Mouse (Mus musculus): ENCODE measurements around the gene Rgl1.

Rgl1 gene

GRCm38 (mm10) chr1:152766032-152766772 is at the start of gene Rgl1, which contains the start of gene Arpc5:
Rgl1 (minus strand) TSS chr1:152766351.
Arpc5 (plus strand) TSS chr1:152766542.
- DNase-seq (ENCODE audit: low spot score in 2 of 2), result peak; percentile 95

GRCm38 (mm10) chr1:152815265-152815701 is 49.1 kb upstream of the Rgl1 start:
- no peak for DNase-seq (ENCODE audit: low spot score in 2 of 2)

GRCm38 (mm10) chr1:152810533-152811439 is 44.6 kb upstream of the Rgl1 start:
- no peak for DNase-seq (ENCODE audit: low spot score in 2 of 2)

- DNase-seq (ENCODE audit: low spot score in 2 of 2), result no peak
These were observed 43.5 kb upstream of the Rgl1 start for GRCm38 (mm10) chr1:152809541-152810252.

- no peak for DNase-seq (ENCODE audit: low spot score in 2 of 2)
These were observed 42.2 kb upstream of the Rgl1 start for GRCm38 (mm10) chr1:152808392-152808680.

GRCm38 (mm10) chr1:152807619-152808391 is 41.7 kb upstream of the Rgl1 start:
- no peak for DNase-seq (ENCODE audit: low spot score in 2 of 2)

- DNase-seq (ENCODE audit: low spot score in 2 of 2), result no peak
These were observed 38.8 kb upstream of the Rgl1 start for GRCm38 (mm10) chr1:152804907-152805306.

GRCm38 (mm10) chr1:152800633-152801176 is 34.6 kb upstream of the Rgl1 start:
- DNase-seq (ENCODE audit: low spot score in 2 of 2), result no peak

- DNase-seq (ENCODE audit: low spot score in 2 of 2), result no peak
These were observed 33.7 kb upstream of the Rgl1 start, which contains the start of gene Ncf2 for GRCm38 (mm10) chr1:152799897-152800296. Ncf2 (plus strand) TSS chr1:152800194.

- DNase-seq (ENCODE audit: low spot score in 2 of 2), result no peak
These were observed 32.0 kb upstream of the Rgl1 start for GRCm38 (mm10) chr1:152798125-152798524.

- no peak for DNase-seq (ENCODE audit: low spot score in 2 of 2)
These were observed 30.6 kb upstream of the Rgl1 start for GRCm38 (mm10) chr1:152796683-152797263.

GRCm38 (mm10) chr1:152795688-152796255 is 29.6 kb upstream of the Rgl1 start:
- DNase-seq (ENCODE audit: low spot score in 2 of 2), result no peak

- DNase-seq (ENCODE audit: low spot score in 2 of 2), result no peak
These were observed 27.5 kb upstream of the Rgl1 start for GRCm38 (mm10) chr1:152793495-152794130.

GRCm38 (mm10) chr1:152792736-152793494 is 26.8 kb upstream of the Rgl1 start:
- DNase-seq (ENCODE audit: low spot score in 2 of 2), result peak in 1 of 2 experiments; percentile 16

GRCm38 (mm10) chr1:152791269-152791668 is 25.1 kb upstream of the Rgl1 start:
- DNase-seq (ENCODE audit: low spot score in 2 of 2), result no peak

- no peak for DNase-seq (ENCODE audit: low spot score in 2 of 2)
These were observed 24.7 kb upstream of the Rgl1 start for GRCm38 (mm10) chr1:152790821-152791220.

- DNase-seq (ENCODE audit: low spot score in 2 of 2), result no peak
These were observed 24.1 kb upstream of the Rgl1 start for GRCm38 (mm10) chr1:152790254-152790653.

GRCm38 (mm10) chr1:152788121-152788660 is 22.0 kb upstream of the Rgl1 start:
- DNase-seq (ENCODE audit: low spot score in 2 of 2), result no peak

- DNase-seq (ENCODE audit: low spot score in 2 of 2), result no peak
These were observed 20.8 kb upstream of the Rgl1 start for GRCm38 (mm10) chr1:152786953-152787352.

Measured in right cerebral cortex, postnatal 36 days (tissue).